Mouse (Mus musculus): ENCODE measurements at regions not wholly inside any gene's neighbourhood (a gene's known extent, or its start where the extent isn't known, plus 50 kb on each side); places are given as distances from the start of the nearest gene placed in this dataset.
A peak's percentile ranks its signal among the peaks of the same experiment; 100 is the strongest.

DNA sequence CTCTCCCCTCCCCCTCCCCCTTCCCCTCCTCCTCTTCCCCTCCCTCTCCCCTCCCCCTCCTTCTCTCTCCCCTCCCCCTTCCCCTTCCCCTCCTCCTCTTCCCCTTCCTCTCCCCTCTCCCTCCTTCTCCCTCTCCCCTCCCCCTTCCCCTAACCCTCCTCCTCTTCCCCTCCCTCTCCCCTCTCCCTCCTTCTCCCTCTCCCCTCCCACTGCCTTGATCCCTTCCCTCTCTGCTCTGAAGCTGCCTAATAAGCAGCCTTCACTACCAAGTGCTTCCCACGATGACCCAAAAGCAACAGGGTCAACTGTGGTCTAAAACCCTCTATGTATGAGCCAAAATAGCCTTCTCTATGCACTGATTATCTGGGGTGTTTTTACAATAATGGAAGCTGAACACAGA lies 96.4 kb upstream of the Noct start:
- DNase-seq (ENCODE audit: extremely low read depth, insufficient read length, low spot score), result no peak

- DNase-seq (ENCODE audit: extremely low read depth, insufficient read length, low spot score), result no peak
Measured at GRCm38 (mm10) chr3:51128491-51129155, 95.6 kb upstream of the Noct start.

- DNase-seq (ENCODE audit: extremely low read depth, insufficient read length, low spot score), result no peak
Measured at GRCm38 (mm10) chr3:51130709-51131108, 93.5 kb upstream of the Noct start.

GRCm38 (mm10) chr3:51131341-51131740 lies 92.9 kb upstream of the Noct start:
- DNase-seq (ENCODE audit: extremely low read depth, insufficient read length, low spot score), result no peak

- no peak for DNase-seq (ENCODE audit: extremely low read depth, insufficient read length, low spot score)
Measured at GRCm38 (mm10) chr3:51132736-51133135, 91.5 kb upstream of the Noct start.

DNA sequence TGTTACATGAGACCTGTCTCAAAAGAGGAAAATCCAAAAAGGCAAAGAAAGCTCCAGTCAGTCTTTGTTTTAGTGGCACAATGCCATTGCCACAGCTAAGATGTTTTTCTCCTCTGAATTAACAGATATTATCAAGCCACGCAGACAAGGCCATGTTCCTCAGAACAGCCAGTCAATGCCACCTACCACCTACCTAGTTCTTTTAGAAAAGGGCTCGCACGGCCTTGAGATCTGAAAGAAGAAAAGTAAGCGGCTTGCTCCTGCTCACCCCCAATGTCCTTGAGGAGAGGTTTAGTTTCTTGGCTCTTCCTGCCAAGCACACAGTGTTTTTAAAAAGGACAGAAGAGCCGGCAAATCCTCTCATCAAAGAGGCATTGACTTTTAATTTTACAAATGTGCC lies 88.7 kb upstream of the Noct start:
- no peak for DNase-seq (ENCODE audit: extremely low read depth, insufficient read length, low spot score)

GRCm38 (mm10) chr3:51137730-51138312 lies 86.4 kb upstream of the Noct start:
- DNase-seq (ENCODE audit: extremely low read depth, insufficient read length, low spot score), result no peak

DNA sequence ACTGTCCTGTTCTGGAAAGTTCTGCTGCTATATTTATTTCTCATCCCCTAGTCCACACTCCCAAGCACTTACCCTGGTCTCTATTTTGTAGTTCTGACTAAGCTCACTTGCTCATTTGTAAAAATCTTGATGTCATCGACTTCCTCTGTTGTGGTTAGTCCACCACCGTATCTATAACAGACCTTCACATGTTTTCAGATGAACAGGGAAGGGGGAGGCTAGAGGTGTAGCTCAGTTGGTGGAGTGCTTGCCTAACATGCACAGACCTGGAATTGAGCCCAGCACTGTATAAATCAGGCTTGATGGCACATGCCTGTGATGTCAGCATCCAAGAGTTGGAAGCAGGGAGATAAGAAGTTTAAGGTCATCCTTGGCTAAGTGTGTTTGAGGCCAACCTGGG lies 78.3 kb upstream of the Noct start:
- DNase-seq (ENCODE audit: extremely low read depth, insufficient read length, low spot score), result no peak

GRCm38 (mm10) chr3:51150012-51150411 lies 74.2 kb upstream of the Noct start:
- no peak for DNase-seq (ENCODE audit: extremely low read depth, insufficient read length, low spot score)

GRCm38 (mm10) chr3:51151104-51151503 lies 73.1 kb upstream of the Noct start:
- no peak for DNase-seq (ENCODE audit: extremely low read depth, insufficient read length, low spot score)

GRCm38 (mm10) chr3:51155621-51156020 lies 68.6 kb upstream of the Noct start:
- peak; percentile 58 for DNase-seq (ENCODE audit: extremely low read depth, insufficient read length, low spot score)

DNA sequence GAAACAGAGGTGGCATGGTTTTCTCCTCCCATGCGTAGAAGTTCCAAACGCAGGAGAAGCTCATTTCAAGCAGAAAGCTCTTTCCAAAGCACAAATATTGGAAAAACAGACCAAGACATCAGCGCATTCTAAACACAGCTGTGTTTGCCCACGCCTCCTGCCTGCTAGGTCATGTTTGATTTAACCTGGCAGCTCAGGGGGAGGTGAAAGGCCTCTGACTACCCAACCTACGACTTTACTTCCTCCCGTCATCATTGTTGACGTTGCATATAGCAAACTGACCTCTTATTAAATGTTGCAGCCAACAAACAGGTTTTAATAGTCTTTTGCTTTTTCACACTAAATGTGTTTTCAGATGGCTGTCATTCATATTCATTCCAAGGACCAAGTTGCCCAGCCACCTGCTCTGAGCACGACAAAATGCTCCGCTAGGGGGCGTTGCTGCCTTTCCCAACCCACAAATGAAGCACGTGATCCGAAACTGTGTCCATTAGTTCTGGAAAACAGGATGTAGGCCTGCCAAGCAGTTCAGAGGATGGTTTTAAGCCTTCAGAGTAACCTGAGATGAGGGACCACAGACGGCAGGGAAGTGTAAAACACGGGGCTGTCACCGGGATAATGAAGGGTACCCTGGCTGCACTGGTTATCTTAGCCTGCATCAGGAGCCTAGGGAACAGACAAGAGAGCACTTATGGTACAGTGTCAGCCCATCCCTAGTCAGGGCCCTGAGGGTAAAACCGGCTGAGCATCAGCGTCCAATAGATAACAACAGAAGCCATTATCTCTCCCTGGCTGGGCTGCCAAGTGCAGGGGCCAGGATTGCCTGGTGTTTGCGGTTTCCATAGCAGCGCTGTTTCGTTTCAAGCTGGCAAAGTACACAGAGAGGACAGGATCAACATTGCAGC lies 67.6 kb upstream of the Noct start:
- DNase-seq (ENCODE audit: extremely low read depth, insufficient read length, low spot score), result peak; percentile 10

- no peak for DNase-seq (ENCODE audit: extremely low read depth, insufficient read length, low spot score)
Measured at GRCm38 (mm10) chr3:51157291-51157650, 67.0 kb upstream of the Noct start.

GRCm38 (mm10) chr3:51158449-51158848 lies 65.8 kb upstream of the Noct start:
- no peak for DNase-seq (ENCODE audit: extremely low read depth, insufficient read length, low spot score)

DNA sequence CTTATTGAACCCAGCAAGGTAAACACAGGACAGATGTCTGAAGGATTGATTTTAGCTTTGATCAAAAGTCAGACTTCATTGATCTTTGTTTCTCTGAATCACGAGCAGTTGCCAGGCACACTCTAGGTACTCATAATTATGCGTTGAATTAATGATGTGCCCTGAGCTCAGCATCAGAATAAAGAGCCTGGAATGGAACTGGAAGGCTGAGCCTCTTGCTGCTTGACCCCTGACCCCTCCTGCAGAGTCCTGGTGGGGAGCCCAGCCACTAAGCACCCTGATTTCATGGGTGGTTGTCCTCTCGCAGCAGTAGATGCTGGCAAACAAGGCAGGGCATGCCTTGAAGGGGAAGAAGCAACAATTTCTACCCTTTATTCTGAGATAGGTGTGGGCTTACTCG lies 64.9 kb upstream of the Noct start:
- DNase-seq (ENCODE audit: extremely low read depth, insufficient read length, low spot score), result no peak

GRCm38 (mm10) chr3:51159881-51160280 lies 64.4 kb upstream of the Noct start:
- no peak for DNase-seq (ENCODE audit: extremely low read depth, insufficient read length, low spot score)

- DNase-seq (ENCODE audit: extremely low read depth, insufficient read length, low spot score), result no peak
Measured at GRCm38 (mm10) chr3:51160625-51161024, 63.6 kb upstream of the Noct start.

DNA sequence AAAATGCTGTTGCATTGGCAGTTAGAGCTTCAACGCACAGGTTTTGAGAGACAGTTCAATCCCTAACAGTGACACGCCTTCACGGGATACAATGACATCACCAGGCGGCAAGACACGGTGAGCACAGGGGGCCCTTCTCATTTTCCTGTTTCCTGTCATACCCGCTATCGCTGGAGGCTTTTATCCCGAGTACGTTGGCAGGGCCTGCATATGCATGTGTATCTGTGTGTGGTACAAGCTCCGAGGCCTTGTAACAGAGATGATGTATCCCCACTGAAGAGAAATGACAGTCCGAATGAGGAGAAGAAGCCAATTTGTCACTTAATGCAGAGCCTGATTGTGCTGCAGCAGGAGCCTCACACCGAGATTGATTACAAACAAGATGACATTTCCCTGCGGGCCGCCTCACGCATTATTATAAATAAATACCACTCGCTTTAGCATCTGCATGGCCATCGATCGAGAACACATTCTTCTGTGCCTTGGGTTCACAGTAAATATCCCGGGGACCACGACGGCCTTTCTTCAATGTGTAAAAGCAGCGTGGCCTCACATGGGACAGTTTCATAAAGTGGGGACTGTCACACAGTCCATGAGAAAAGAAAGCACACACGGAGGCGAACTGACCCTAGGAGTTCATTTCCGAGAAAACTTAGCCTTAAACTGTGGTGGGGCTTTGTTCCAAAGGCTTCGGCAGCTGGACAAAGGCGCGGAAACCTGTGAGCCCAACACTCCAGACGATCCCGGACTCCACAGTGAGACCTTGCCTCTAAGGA lies 54.9 kb upstream of the Noct start:
- no peak for DNase-seq (ENCODE audit: extremely low read depth, insufficient read length, low spot score)

GRCm38 (mm10) chr3:51170225-51170852 lies 53.9 kb upstream of the Noct start:
- DNase-seq (ENCODE audit: extremely low read depth, insufficient read length, low spot score), result peak; percentile 40

Data from 3134 (cell line).